ENCODE assay signal across 9 mouse cellular contexts in the genomic region with DNA sequence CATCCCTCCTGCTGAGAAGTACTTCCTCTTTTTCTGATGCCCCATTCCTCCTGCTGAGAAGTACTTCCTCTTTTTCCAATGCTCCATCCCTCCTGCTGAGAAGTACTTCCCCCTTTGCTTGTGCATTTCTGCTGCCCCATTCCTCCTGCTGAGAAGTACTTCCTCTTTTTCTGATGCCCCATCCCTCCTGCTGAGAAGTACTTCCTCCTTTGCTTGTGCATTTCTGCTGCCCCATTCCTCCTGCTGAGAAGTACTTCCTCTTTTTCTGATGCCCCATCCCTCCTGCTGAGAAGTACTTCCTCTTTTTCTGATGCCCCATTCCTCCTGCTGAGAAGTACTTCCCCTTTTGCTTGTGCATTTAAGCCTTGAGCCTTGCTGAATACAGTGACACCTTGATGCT. TPM values are rescaled to one million over a fixed set of nuclear protein-coding genes. Genes with fewer than 3 reads are reported as not detected.
"Had no signal": no experiment of that assay in that cellular context is flagged by ENCODE, and none has a peak within 500 bp of the region (broad histone marks: within the 10 kb centered on the region; RNA-seq: fewer than 3 reads in every experiment).

No protein-coding gene starts in this region.

RNA-seq across cellular contexts. Expression of a gene that starts 19.7 kb away (rescaled TPM):
- polyA plus RNA-seq: embryonic facial prominence, embryonic 10.5 days; embryonic facial prominence, embryonic 11.5 days; erythroblast, embryonic 14.5 days; forebrain, embryonic 10.5 days; forebrain, embryonic 11.5 days; forebrain, embryonic 12.5 days; forebrain, embryonic 13.5 days; forebrain, embryonic 14.5 days; forebrain, postnatal 0 days had no signal
